Mouse (Mus musculus) small intestine, adult 2 months (tissue): ENCODE results near the gene Ankrd28. TPM values are rescaled to one million over a fixed set of nuclear protein-coding genes. Genes with fewer than 3 reads are reported as not detected.
"Not testable (repeated sequence)": the region's sequence is repeated elsewhere in the genome, so short reads cannot be mapped to it uniquely, and the experiment has no call there.

Source experiments
- H3K27ac ChIP-seq: fragments of 200-500 bp; 2 replicates; pipeline ENCODE4 v1.5.1; 2012; ENCODE audit warnings: low read depth, low read length, control low read depth, inconsistent platforms; ENCODE audit not compliant: insufficient read depth
- H3K27me3 ChIP-seq: fragments of 200-500 bp; 2 replicates; pipeline ENCODE4 v1.6.1; 2012; ENCODE audit warnings: mild to moderate bottlenecking, moderate library complexity, low read length, inconsistent platforms; ENCODE audit not compliant: control insufficient read depth, insufficient read depth
- H3K36me3 ChIP-seq: fragments of 200-500 bp; 2 replicates; pipeline ENCODE4 v1.6.1; 2012; ENCODE audit warnings: mild to moderate bottlenecking, low read length, control low read depth, inconsistent platforms; ENCODE audit not compliant: control insufficient read depth, insufficient read depth
- H3K4me1 ChIP-seq: fragments of 200-500 bp; 2 replicates; pipeline ENCODE4 v1.6.1; 2012; ENCODE audit warnings: low read length, inconsistent platforms, mixed read lengths; ENCODE audit not compliant: control insufficient read depth, insufficient read depth, insufficient read length
- H3K4me3 ChIP-seq: fragments of 200-500 bp; 2 replicates; pipeline ENCODE4 v1.5.1; 2012; ENCODE audit warnings: low read depth, mild to moderate bottlenecking, control low read depth, inconsistent platforms, low read length, moderate library complexity
- CTCF ChIP-seq: fragments of 200-500 bp; IDR thresholded peaks from 2 replicates; pipeline ENCODE4 v1.5.1; 2012; ENCODE audit warnings: low read depth, mild to moderate bottlenecking, control low read depth, inconsistent platforms, low read length, moderate library complexity, mixed read lengths; ENCODE audit not compliant: insufficient replicate concordance, insufficient read length; ENCODE audit errors: extremely low read depth
- POLR2A ChIP-seq: fragments of 200-500 bp; IDR thresholded peaks from 2 replicates; pipeline ENCODE4 v1.6.1; 2012; ENCODE audit warnings: low read depth, mild to moderate bottlenecking, control low read depth, inconsistent platforms, low read length, moderate library complexity
- WGBS: fragments of 180-500 bp; shearing (Covaris S2); methylation state at CpG from one replicate; pipeline ENCODE4 v1.1.7; 2018; 5-methylcytosine and 5-hydroxymethylcytosine counted together
- polyA plus RNA-seq: library from polyadenylated mRNA; depleted of rRNA; stranded (reverse); fragments of >200 nt; gene quantifications from 2 replicates; pipeline ENCODE4 v1.2.3, GENCODE M21; 2012

Gene Ankrd28
- polyA plus RNA-seq, 1 experiment: 2.2 TPM

- Histone ChIP-seq H3K36me3 (no peaks in the 10 kb centered on the region), H3K4me3 (no peak overlapping the region), H3K4me1 (no peaks in the 10 kb centered on the region), H3K27me3 (no peaks in the 10 kb centered on the region), H3K27ac (no peak overlapping the region)
- WGBS: 78% methylated on average over 11 of the region's 11 CpGs
- no peak for TF ChIP-seq POLR2A
- TF ChIP-seq CTCF: no peak
These were observed 49.8 kb downstream of the Ankrd28 start for GRCm38 (mm10) chr14:31780412-31781233.

- H3K27ac ChIP-seq: no peak overlapping the region
- no peak for TF ChIP-seq POLR2A
- no peak for TF ChIP-seq CTCF
- no peaks in the 10 kb centered on the region for H3K36me3 ChIP-seq
- 69% methylated on average over 4 of the region's 4 CpGs for WGBS
- H3K27me3 ChIP-seq: no peaks in the 10 kb centered on the region
- no peaks in the 10 kb centered on the region for H3K4me1 ChIP-seq
- H3K4me3 ChIP-seq: no peak overlapping the region
These were observed 56.9 kb downstream of the Ankrd28 start for GRCm38 (mm10) chr14:31773518-31773917.

GRCm38 (mm10) chr14:31772251-31772650 is 58.2 kb downstream of the Ankrd28 start:
- H3K4me3 ChIP-seq: no peak overlapping the region
- no peaks in the 10 kb centered on the region for H3K27me3 ChIP-seq
- TF ChIP-seq POLR2A (no peak), CTCF (no peak)
- no peaks in the 10 kb centered on the region for H3K36me3 ChIP-seq
- H3K27ac ChIP-seq: no peak overlapping the region
- no peaks in the 10 kb centered on the region for H3K4me1 ChIP-seq

GRCm38 (mm10) chr14:31768531-31768930 is 61.9 kb downstream of the Ankrd28 start:
- 63% methylated on average over 3 of the region's 3 CpGs for WGBS
- no peak overlapping the region for H3K27ac ChIP-seq
- peaks cover under 1% of the 10 kb centered on the region; the same call in 1 of the 2 replicates for H3K36me3 ChIP-seq
- H3K4me1 ChIP-seq: no peaks in the 10 kb centered on the region
- TF ChIP-seq CTCF (no peak), POLR2A (no peak)
- no peaks in the 10 kb centered on the region for H3K27me3 ChIP-seq
- H3K4me3 ChIP-seq: no peak overlapping the region

- no peaks in the 10 kb centered on the region for H3K4me1 ChIP-seq
- no peak overlapping the region for H3K4me3 ChIP-seq
- no peak overlapping the region for H3K27ac ChIP-seq
- 90% methylated on average over 2 of the region's 2 CpGs for WGBS
- no peak for TF ChIP-seq CTCF
- TF ChIP-seq POLR2A: no peak
- no peaks in the 10 kb centered on the region for H3K27me3 ChIP-seq
- H3K36me3 ChIP-seq: peaks cover 9% of the 10 kb centered on the region
These were observed 66.4 kb downstream of the Ankrd28 start for GRCm38 (mm10) chr14:31764083-31764482.

GRCm38 (mm10) chr14:31761727-31762126 is 68.7 kb downstream of the Ankrd28 start:
- no peak overlapping the region for H3K27ac ChIP-seq
- 79% methylated on average over 7 of the region's 7 CpGs for WGBS
- no peak overlapping the region for H3K4me3 ChIP-seq
- no peaks in the 10 kb centered on the region for H3K27me3 ChIP-seq
- peaks cover 9% of the 10 kb centered on the region for H3K36me3 ChIP-seq
- TF ChIP-seq POLR2A: no peak
- TF ChIP-seq CTCF: no peak
- H3K4me1 ChIP-seq: no peaks in the 10 kb centered on the region

- no peaks in the 10 kb centered on the region for H3K27me3 ChIP-seq
- no peak overlapping the region for H3K4me3 ChIP-seq
- H3K27ac ChIP-seq: no peak overlapping the region
- H3K4me1 ChIP-seq: no peaks in the 10 kb centered on the region
- H3K36me3 ChIP-seq: peaks cover 13% of the 10 kb centered on the region
- TF ChIP-seq POLR2A (no peak), CTCF (no peak)
- WGBS: 84% methylated on average over 2 of the region's 2 CpGs
These were observed 71.3 kb downstream of the Ankrd28 start for GRCm38 (mm10) chr14:31759195-31759594.

GRCm38 (mm10) chr14:31758410-31758809 is 72.0 kb downstream of the Ankrd28 start:
- 79% methylated on average over 3 of the region's 3 CpGs for WGBS
- H3K36me3 ChIP-seq: peaks cover 12% of the 10 kb centered on the region

More at GRCm38 (mm10) chr14:31758410-31758809, 72.0 kb downstream of the Ankrd28 start:
- H3K27ac ChIP-seq, H3K27me3 ChIP-seq, H3K4me1 ChIP-seq, H3K4me3 ChIP-seq: not testable (repeated sequence)
